8 mouse cellular contexts compared by ENCODE assay signal in the genomic region with DNA sequence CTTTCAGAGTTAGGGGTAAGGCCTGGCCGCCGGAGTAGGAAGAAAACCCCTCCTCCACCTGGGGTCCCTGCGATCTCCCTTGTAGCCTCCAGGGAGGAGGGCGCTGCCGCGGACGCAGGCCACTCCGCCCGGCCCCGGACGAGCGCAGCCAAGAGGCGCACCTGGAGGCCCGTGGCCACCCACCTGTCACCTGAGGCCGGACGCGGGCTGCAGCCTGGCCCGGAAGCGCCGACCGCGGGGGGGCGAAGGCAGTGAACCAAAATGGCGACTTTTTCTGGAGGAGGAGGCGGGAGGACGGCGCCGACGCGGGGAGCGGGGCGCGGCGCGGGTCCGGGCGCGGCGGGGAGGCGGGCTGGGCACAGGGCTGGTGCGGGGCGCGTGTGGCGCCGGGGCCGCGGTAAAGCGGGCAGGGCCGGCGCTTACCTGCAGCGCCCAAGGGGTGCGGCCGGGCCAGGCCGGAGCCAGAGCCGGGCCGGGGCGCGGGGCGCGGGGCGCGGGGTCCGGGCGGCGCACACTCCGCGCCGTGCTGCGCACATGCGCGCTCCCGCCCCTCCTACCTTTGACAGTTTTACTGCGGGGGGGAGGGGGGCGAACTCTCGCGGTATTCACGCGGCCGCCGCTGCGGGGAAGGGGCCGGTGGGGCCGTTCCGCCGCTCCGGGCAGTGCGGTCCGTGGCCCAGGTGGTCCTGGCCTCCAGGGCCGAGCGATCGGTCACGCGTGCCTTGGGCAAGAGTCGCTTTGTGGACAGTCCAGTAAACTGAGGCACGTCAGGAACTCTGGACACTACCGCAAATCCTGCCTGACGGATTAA. TPM values are rescaled to one million over a fixed set of nuclear protein-coding genes. Genes with fewer than 3 reads are reported as not detected.
DNase-seq lines count a peak whose midpoint lies in the region; ATAC-seq lines count a peak whose summit lies in the region.

Gene Zfp512b (minus strand): TSS at position 573 of the 811 bp plus-strand sequence.

- peak within 1 kb of the TSS; percentile 69 for H3K4me2 ChIP-seq in embryonic facial prominence, embryonic 11.5 days (ENCODE audit: low read depth, low read length)
- H3K4me2 ChIP-seq in midbrain, embryonic 16.5 days (ENCODE audit: low read length), result peak within 1 kb of the TSS; percentile 81
- H3K4me2 ChIP-seq in stomach, embryonic 16.5 days (ENCODE audit: low read depth, low read length), result peak within 1 kb of the TSS; percentile 69

- ATAC-seq in embryonic facial prominence, embryonic 11.5 days (replicated peaks; ENCODE audit: insufficient number of reproducible peaks, low FRiP score, low TSS enrichment, low read depth), result peak; percentile 68
- peak; percentile 84 for ATAC-seq in midbrain, embryonic 16.5 days
- peak; percentile 85 for ATAC-seq in stomach, embryonic 16.5 days (ENCODE audit: insufficient read depth, low FRiP score)

- peak within 1 kb of the TSS; percentile 83 for H3K4me3 ChIP-seq in embryonic facial prominence, embryonic 11.5 days (ENCODE audit: low read depth, low read length)
- H3K4me3 ChIP-seq in midbrain, embryonic 16.5 days (ENCODE audit: low read depth, low read length), result peak within 1 kb of the TSS; percentile 97
- H3K4me3 ChIP-seq in stomach, embryonic 16.5 days (replicated peaks; ENCODE audit: low read length), result peak within 1 kb of the TSS; percentile 97

- H3K36me3 ChIP-seq in embryonic facial prominence, embryonic 11.5 days (replicated peaks; ENCODE audit: control insufficient read depth, insufficient read depth, low read depth, low read length), result peaks cover 12% of the 10 kb centered on the region
- H3K36me3 ChIP-seq in midbrain, embryonic 16.5 days (ENCODE audit: control insufficient read depth, insufficient read depth, low read length), result peaks cover 25% of the 10 kb centered on the region
- H3K36me3 ChIP-seq in stomach, embryonic 16.5 days (ENCODE audit: control insufficient read depth, insufficient read depth, low read length), result peaks cover 6% of the 10 kb centered on the region; the same call in 1 of the 2 replicates

- DNase-seq in 416B (ENCODE audit: low read depth) (peak; percentile 71), liver (peak; percentile 74)
- DNase-seq in adrenal gland, adult 2 months, result peak; percentile 81
- peak; percentile 83 for DNase-seq in embryonic facial prominence, embryonic 11.5 days (ENCODE audit: low spot score)
- no peak for DNase-seq in heart, adult 8-10 months (ENCODE audit: low spot score)
- peak; percentile 53 to 67 for DNase-seq in kidney, adult 8-10 months

- under 1% methylated on average over 67 of the region's 97 CpGs for WGBS in embryonic facial prominence, embryonic 11.5 days
- under 1% methylated on average over 54 of the region's 97 CpGs for WGBS in midbrain, embryonic 16.5 days
- under 1% methylated on average over 80 of the region's 97 CpGs for WGBS in stomach, embryonic 16.5 days

- peak within 1 kb of the TSS; percentile 56 for H3K27ac ChIP-seq in embryonic facial prominence, embryonic 11.5 days (replicated peaks; ENCODE audit: low read depth, low read length)
- peak within 1 kb of the TSS; percentile 95 for H3K27ac ChIP-seq in midbrain, embryonic 16.5 days (ENCODE audit: low read length)
- H3K27ac ChIP-seq in stomach, embryonic 16.5 days (ENCODE audit: low read length), result peak within 1 kb of the TSS; percentile 89

- peak within 1 kb of the TSS; percentile 90 for H3K9ac ChIP-seq in embryonic facial prominence, embryonic 11.5 days (replicated peaks; ENCODE audit: low read length)
- peak within 1 kb of the TSS; percentile 98 for H3K9ac ChIP-seq in midbrain, embryonic 16.5 days (ENCODE audit: low read depth, low read length)
- peak within 1 kb of the TSS; percentile 98 for H3K9ac ChIP-seq in stomach, embryonic 16.5 days (ENCODE audit: low read length)

- no peaks in the 10 kb centered on the region for H3K9me3 ChIP-seq in embryonic facial prominence, embryonic 11.5 days (replicated peaks; ENCODE audit: control insufficient read depth, low read length)
- no peaks in the 10 kb centered on the region for H3K9me3 ChIP-seq in midbrain, embryonic 16.5 days (replicated peaks; ENCODE audit: control insufficient read depth, low read length, poor library complexity, severe bottlenecking)
- H3K9me3 ChIP-seq in stomach, embryonic 16.5 days (replicated peaks; ENCODE audit: control insufficient read depth, low read length), result no peaks in the 10 kb centered on the region

- no peaks in the 10 kb centered on the region for H3K27me3 ChIP-seq in embryonic facial prominence, embryonic 11.5 days (ENCODE audit: control insufficient read depth, insufficient read depth, low read length)
- no peaks in the 10 kb centered on the region for H3K27me3 ChIP-seq in midbrain, embryonic 16.5 days (ENCODE audit: control insufficient read depth, insufficient read depth, low read depth, low read length)
- H3K27me3 ChIP-seq in stomach, embryonic 16.5 days (ENCODE audit: control insufficient read depth, insufficient read depth, low read length), result no peaks in the 10 kb centered on the region

- H3K4me1 ChIP-seq in embryonic facial prominence, embryonic 11.5 days (ENCODE audit: control insufficient read depth, insufficient read depth, low read length), result no peaks in the 10 kb centered on the region; the same call in 1 of the 2 replicates
- peaks cover 25% of the 10 kb centered on the region for H3K4me1 ChIP-seq in midbrain, embryonic 16.5 days (ENCODE audit: control insufficient read depth, insufficient read depth, low read length)
- peaks cover 19% of the 10 kb centered on the region for H3K4me1 ChIP-seq in stomach, embryonic 16.5 days (ENCODE audit: control insufficient read depth, insufficient read depth, low read length)

RNA-seq across cellular contexts. Expression of gene Zfp512b, which starts in this region (rescaled TPM):
- total RNA-seq in adrenal gland, adult 2 months (2021), result 10 to 100 TPM; 40.9 to 52.7 TPM
- polyA plus RNA-seq in adrenal gland, adult 2 months (2012; rRNA removed), result 69.2 and 72.6 TPM in 2 replicates
- polyA plus RNA-seq in embryonic facial prominence, embryonic 11.5 days (2014; fragmentation: Nextera tagmentation; extraction: Ambion mirVana), result 24.4 and 31.3 TPM in 2 replicates
- total RNA-seq in heart, adult 8-10 months (2022), result 10 to 100 TPM; 11.0 to 18.7 (median 14.0) TPM
- 70.0 and 78.0 TPM in 2 replicates for polyA plus RNA-seq in midbrain, embryonic 16.5 days (2015; fragmentation: Nextera tagmentation; extraction: Ambion mirVana)
- polyA plus RNA-seq in stomach, embryonic 16.5 days (2015; fragmentation: Nextera tagmentation; extraction: Ambion mirVana), result 32.6 and 33.8 TPM in 2 replicates
